Mouse (Mus musculus): ENCODE data around the gene Unc13b. TPM values are rescaled to one million over a fixed set of nuclear protein-coding genes. Genes with fewer than 3 reads are reported as not detected.

The Unc13b gene
- polyA plus RNA-seq, 1 experiment, result 65.5 TPM

GRCm38 (mm10) chr4:43182474-43183168 lies 123.9 kb downstream of the Unc13b start:
- DNase-seq (ENCODE audit: low read depth), result no peak
- no peak for TF ChIP-seq CTCF (IDR thresholded peaks at IDR 0.05; ENCODE audit: borderline replicate concordance, extremely low read depth, insufficient read depth, insufficient read length)
- TF ChIP-seq POLR2A (IDR thresholded peaks at IDR 0.05; ENCODE audit: borderline replicate concordance, extremely low read depth, insufficient read depth, insufficient read length, poor library complexity, severe bottlenecking), result no peak

- DNase-seq (ENCODE audit: low read depth), result peak; percentile 19
- TF ChIP-seq CTCF (IDR thresholded peaks at IDR 0.05; ENCODE audit: borderline replicate concordance, extremely low read depth, insufficient read depth, insufficient read length), result no peak
- TF ChIP-seq POLR2A (IDR thresholded peaks at IDR 0.05; ENCODE audit: borderline replicate concordance, extremely low read depth, insufficient read depth, insufficient read length, poor library complexity, severe bottlenecking), result no peak
These were observed 128.7 kb downstream of the Unc13b start for GRCm38 (mm10) chr4:43187439-43187838.

- DNase-seq (ENCODE audit: low read depth), result no peak
- no peak for TF ChIP-seq CTCF (IDR thresholded peaks at IDR 0.05; ENCODE audit: borderline replicate concordance, extremely low read depth, insufficient read depth, insufficient read length)
- no peak for TF ChIP-seq POLR2A (IDR thresholded peaks at IDR 0.05; ENCODE audit: borderline replicate concordance, extremely low read depth, insufficient read depth, insufficient read length, poor library complexity, severe bottlenecking)
These were observed 130.6 kb downstream of the Unc13b start for GRCm38 (mm10) chr4:43189381-43189780.

GRCm38 (mm10) chr4:43204946-43205345 lies 146.2 kb downstream of the Unc13b start:
- TF ChIP-seq CTCF (IDR thresholded peaks at IDR 0.05; ENCODE audit: borderline replicate concordance, extremely low read depth, insufficient read depth, insufficient read length), result no peak
- TF ChIP-seq POLR2A (IDR thresholded peaks at IDR 0.05; ENCODE audit: borderline replicate concordance, extremely low read depth, insufficient read depth, insufficient read length, poor library complexity, severe bottlenecking), result no peak
- DNase-seq (ENCODE audit: low read depth), result no peak

- peak; percentile 16 for DNase-seq (ENCODE audit: low read depth)
- TF ChIP-seq POLR2A (IDR thresholded peaks at IDR 0.05; ENCODE audit: borderline replicate concordance, extremely low read depth, insufficient read depth, insufficient read length, poor library complexity, severe bottlenecking), result no peak
- TF ChIP-seq CTCF (IDR thresholded peaks at IDR 0.05; ENCODE audit: borderline replicate concordance, extremely low read depth, insufficient read depth, insufficient read length), result no peak
These were observed 146.8 kb downstream of the Unc13b start for GRCm38 (mm10) chr4:43205571-43205970.

- peak; percentile 60 for DNase-seq (ENCODE audit: low read depth)
- TF ChIP-seq POLR2A (IDR thresholded peaks at IDR 0.05; ENCODE audit: borderline replicate concordance, extremely low read depth, insufficient read depth, insufficient read length, poor library complexity, severe bottlenecking), result no peak
- TF ChIP-seq CTCF (IDR thresholded peaks at IDR 0.05; ENCODE audit: borderline replicate concordance, extremely low read depth, insufficient read depth, insufficient read length), result no peak
These were observed 148.2 kb downstream of the Unc13b start for GRCm38 (mm10) chr4:43206989-43207388.

- peak; percentile 83 for DNase-seq (ENCODE audit: low read depth)
- TF ChIP-seq CTCF (IDR thresholded peaks at IDR 0.05; ENCODE audit: borderline replicate concordance, extremely low read depth, insufficient read depth, insufficient read length), result no peak
- TF ChIP-seq POLR2A (IDR thresholded peaks at IDR 0.05; ENCODE audit: borderline replicate concordance, extremely low read depth, insufficient read depth, insufficient read length, poor library complexity, severe bottlenecking), result no peak
These were observed 150.4 kb downstream of the Unc13b start for GRCm38 (mm10) chr4:43209081-43209579.

GRCm38 (mm10) chr4:43209673-43210072 lies 150.9 kb downstream of the Unc13b start:
- TF ChIP-seq POLR2A (IDR thresholded peaks at IDR 0.05; ENCODE audit: borderline replicate concordance, extremely low read depth, insufficient read depth, insufficient read length, poor library complexity, severe bottlenecking), result no peak
- TF ChIP-seq CTCF (IDR thresholded peaks at IDR 0.05; ENCODE audit: borderline replicate concordance, extremely low read depth, insufficient read depth, insufficient read length), result no peak
- peak; percentile 68 for DNase-seq (ENCODE audit: low read depth)

GRCm38 (mm10) chr4:43216491-43216890 lies 157.7 kb downstream of the Unc13b start:
- DNase-seq (ENCODE audit: low read depth), result no peak
- TF ChIP-seq CTCF (IDR thresholded peaks at IDR 0.05; ENCODE audit: borderline replicate concordance, extremely low read depth, insufficient read depth, insufficient read length), result no peak
- no peak for TF ChIP-seq POLR2A (IDR thresholded peaks at IDR 0.05; ENCODE audit: borderline replicate concordance, extremely low read depth, insufficient read depth, insufficient read length, poor library complexity, severe bottlenecking)

GRCm38 (mm10) chr4:43217997-43218396 lies 159.2 kb downstream of the Unc13b start:
- no peak for TF ChIP-seq CTCF (IDR thresholded peaks at IDR 0.05; ENCODE audit: borderline replicate concordance, extremely low read depth, insufficient read depth, insufficient read length)
- no peak for TF ChIP-seq POLR2A (IDR thresholded peaks at IDR 0.05; ENCODE audit: borderline replicate concordance, extremely low read depth, insufficient read depth, insufficient read length, poor library complexity, severe bottlenecking)
- no peak for DNase-seq (ENCODE audit: low read depth)

GRCm38 (mm10) chr4:43231821-43232220 lies 173.1 kb downstream of the Unc13b start:
- TF ChIP-seq POLR2A (IDR thresholded peaks at IDR 0.05; ENCODE audit: borderline replicate concordance, extremely low read depth, insufficient read depth, insufficient read length, poor library complexity, severe bottlenecking), result no peak
- no peak for TF ChIP-seq CTCF (IDR thresholded peaks at IDR 0.05; ENCODE audit: borderline replicate concordance, extremely low read depth, insufficient read depth, insufficient read length)
- DNase-seq (ENCODE audit: low read depth), result no peak

GRCm38 (mm10) chr4:43232985-43233384 lies 174.2 kb downstream of the Unc13b start:
- no peak for DNase-seq (ENCODE audit: low read depth)
- TF ChIP-seq POLR2A (IDR thresholded peaks at IDR 0.05; ENCODE audit: borderline replicate concordance, extremely low read depth, insufficient read depth, insufficient read length, poor library complexity, severe bottlenecking), result no peak
- TF ChIP-seq CTCF (IDR thresholded peaks at IDR 0.05; ENCODE audit: borderline replicate concordance, extremely low read depth, insufficient read depth, insufficient read length), result no peak

Data from brain, embryonic 14.5 days (tissue).